Mouse (Mus musculus) G1E (cell line): ENCODE data around the gene Ms4a15. TPM values are rescaled to one million over a fixed set of nuclear protein-coding genes. Genes with fewer than 3 reads are reported as not detected.

Experiments
- ATAC-seq: 2 replicates; pipeline ENCODE4 v1.8.0; 2016; ENCODE audit warnings: mild to moderate bottlenecking; ENCODE audit not compliant: insufficient number of reproducible peaks, poor library complexity, low FRiP score, severe bottlenecking; ENCODE audit errors: extremely low read depth
- DNase-seq: peaks from one replicate; pipeline ENCODE4 v3.0.0; 2012; ENCODE audit warnings: low spot score
- H3K27me3 ChIP-seq: 2 replicates; pipeline ENCODE4 v1.6.1; 2012; ENCODE audit warnings: mild to moderate bottlenecking, low read length, inconsistent platforms; ENCODE audit not compliant: insufficient read depth
- H3K36me3 ChIP-seq: replicated peaks from 2 replicates; pipeline ENCODE3; 2012; ENCODE audit warnings: mild to moderate bottlenecking, inconsistent platforms
- H3K4me1 ChIP-seq: 2 replicates; pipeline ENCODE4 v1.6.1; 2012; ENCODE audit warnings: low read depth, low read length, inconsistent platforms, mixed read lengths; ENCODE audit not compliant: insufficient read depth
- H3K4me3 ChIP-seq: 2 replicates; pipeline ENCODE4 v1.5.1; 2012; ENCODE audit warnings: low read depth, mild to moderate bottlenecking, inconsistent platforms, low read length, moderate library complexity, mixed read lengths
- H3K9me3 ChIP-seq: replicated peaks from 2 replicates; pipeline ENCODE4 v1.6.1; 2012; ENCODE audit warnings: inconsistent platforms
- CTCF ChIP-seq: IDR thresholded peaks from 2 replicates; pipeline ENCODE4 v1.5.1; 2012; ENCODE audit warnings: low read depth, low read length, inconsistent platforms, mixed read lengths
- GATA1 ChIP-seq: IDR thresholded peaks from 2 replicates; pipeline ENCODE4 v1.6.1; 2012; ENCODE audit warnings: borderline replicate concordance, low read length, inconsistent platforms, mixed read lengths
- GATA2 ChIP-seq: IDR thresholded peaks from 2 replicates; pipeline ENCODE4 v1.6.1; 2012; ENCODE audit warnings: low read depth, low read length, inconsistent platforms, borderline replicate concordance
- POLR2AphosphoS5 ChIP-seq: IDR thresholded peaks from 2 replicates; pipeline ENCODE4 v1.6.1; 2012; ENCODE audit warnings: low read depth, low read length, inconsistent platforms; ENCODE audit not compliant: insufficient replicate concordance
- TAL1 ChIP-seq: conservative IDR thresholded peaks from 2 replicates; pipeline ENCODE4 v1.6.1; 2012; ENCODE audit warnings: low read depth, low read length, inconsistent platforms, mixed read lengths
- polyA plus RNA-seq: library from polyadenylated mRNA; stranded (reverse); fragments of >175 nt; gene quantifications from 2 replicates; pipeline ENCODE4 v1.2.3, GENCODE M21; 2012
- total RNA-seq, 2 experiments: library from RNA; stranded (forward) in 1 of 2; stranded (reverse) in 1 of 2; fragments of 200-1000 nt in 1 of 2; fragments of >200 nt in 1 of 2; fragmentation: Nextera tagmentation in 1 of 2; gene quantifications; 2 replicates each; pipeline ENCODE4 v1.2.3; 2014 to 2017

Ms4a15 gene
- total and polyA plus RNA-seq, 3 experiments, result 0.29 TPM; not detected in 2

- Histone ChIP-seq H3K4me3 (peak overlapping the region; percentile 13; the same call in 1 of the 2 replicates), H3K9me3 (no peaks in the 10 kb centered on the region), H3K27me3 (peaks cover 10% of the 10 kb centered on the region), H3K36me3 (no peaks in the 10 kb centered on the region), H3K4me1 (peaks cover 11% of the 10 kb centered on the region)
- DNase-seq (peak; percentile 74), ATAC-seq (peak; percentile 40; the same call in 1 of the 2 replicates)
- TF ChIP-seq TAL1 (no peak), CTCF (peak; percentile 68)
Measured at GRCm38 (mm10) chr19:10979184-10980168, 13.6 kb downstream of the Ms4a15 start.

DNA sequence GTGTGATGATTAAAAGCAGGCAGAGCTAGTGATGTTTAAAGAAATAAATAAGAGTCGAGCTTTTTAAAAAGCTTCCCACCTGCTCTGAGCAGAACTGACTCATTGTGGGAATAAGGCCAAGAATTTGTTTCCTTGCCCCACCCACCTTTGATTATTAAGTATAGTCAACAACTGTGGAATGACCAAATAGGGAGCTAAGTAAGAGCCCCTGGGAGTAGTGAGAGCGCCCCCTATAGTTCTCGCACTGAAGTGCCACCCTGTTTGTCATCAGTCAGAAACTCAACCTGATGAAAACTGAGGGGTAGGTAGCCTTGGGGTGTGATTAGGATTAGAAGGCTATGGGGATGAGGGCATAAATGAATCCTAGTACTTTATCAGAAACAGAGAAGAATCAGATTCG is 16.7 kb downstream of the Ms4a15 start:
- Histone ChIP-seq H3K36me3 (no peaks in the 10 kb centered on the region), H3K4me3 (no peak overlapping the region), H3K9me3 (no peaks in the 10 kb centered on the region), H3K4me1 (peaks cover 11% of the 10 kb centered on the region), H3K27me3 (peaks cover 7% of the 10 kb centered on the region)
- DNase-seq (no peak), ATAC-seq (no peak)
- TF ChIP-seq CTCF (peak; percentile 35; the same call in 1 of the 2 replicates), GATA1 (no peak)

DNA sequence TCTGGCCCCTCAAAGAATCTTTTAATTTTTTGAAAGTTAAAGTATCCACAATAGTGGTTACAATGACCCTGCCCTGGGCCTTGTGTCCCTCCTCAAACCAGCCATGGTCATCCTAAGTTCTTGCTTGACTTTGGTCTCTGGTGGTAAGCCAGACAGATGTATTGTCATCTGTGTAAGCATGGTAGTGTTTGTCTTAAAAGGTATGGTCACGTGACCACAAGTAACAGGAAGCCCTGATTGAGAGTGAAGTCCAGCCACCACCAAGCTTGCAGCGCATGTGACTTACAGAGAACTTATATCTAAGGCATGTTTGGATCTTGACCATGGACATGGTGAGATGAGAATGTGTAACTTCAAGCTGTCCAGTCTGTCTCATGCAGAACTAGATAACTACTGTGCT is 17.9 kb downstream of the Ms4a15 start:
- Histone ChIP-seq H3K4me3 (no peak overlapping the region), H3K9me3 (no peaks in the 10 kb centered on the region), H3K4me1 (peaks cover 10% of the 10 kb centered on the region), H3K27me3 (peaks cover 7% of the 10 kb centered on the region), H3K36me3 (no peaks in the 10 kb centered on the region)
- TF ChIP-seq GATA1 (no peak), GATA2 (no peak), CTCF (no peak), TAL1 (no peak), POLR2AphosphoS5 (no peak)
- ATAC-seq (no peak), DNase-seq (no peak)

GRCm38 (mm10) chr19:10974238-10974865 is 18.7 kb downstream of the Ms4a15 start, which contains the start of gene Ms4a10:
Gene Ms4a10 (minus strand): TSS chr19:10974670.
- ATAC-seq (no peak), DNase-seq (no peak)
- Histone ChIP-seq H3K4me1 (peaks cover 2% of the 10 kb centered on the region), H3K9me3 (no peaks in the 10 kb centered on the region), H3K27me3 (peaks cover 7% of the 10 kb centered on the region), H3K36me3 (no peaks in the 10 kb centered on the region), H3K4me3 (no peak within 1 kb of the TSS)
- TF ChIP-seq GATA2 (no peak), CTCF (no peak), GATA1 (no peak), POLR2AphosphoS5 (no peak), TAL1 (no peak)

GRCm38 (mm10) chr19:10973187-10973586 is 19.9 kb downstream of the Ms4a15 start:
- TF ChIP-seq TAL1 (no peak), GATA1 (no peak), POLR2AphosphoS5 (no peak), CTCF (no peak), GATA2 (no peak)
- DNase-seq (no peak), ATAC-seq (no peak)
- H3K9me3 ChIP-seq, result no peaks in the 10 kb centered on the region
- H3K4me3 ChIP-seq, result no peak overlapping the region
- no peaks in the 10 kb centered on the region for H3K36me3 ChIP-seq
- peaks cover 2% of the 10 kb centered on the region; the same call in 1 of the 2 replicates for H3K27me3 ChIP-seq
- no peaks in the 10 kb centered on the region for H3K4me1 ChIP-seq

DNA sequence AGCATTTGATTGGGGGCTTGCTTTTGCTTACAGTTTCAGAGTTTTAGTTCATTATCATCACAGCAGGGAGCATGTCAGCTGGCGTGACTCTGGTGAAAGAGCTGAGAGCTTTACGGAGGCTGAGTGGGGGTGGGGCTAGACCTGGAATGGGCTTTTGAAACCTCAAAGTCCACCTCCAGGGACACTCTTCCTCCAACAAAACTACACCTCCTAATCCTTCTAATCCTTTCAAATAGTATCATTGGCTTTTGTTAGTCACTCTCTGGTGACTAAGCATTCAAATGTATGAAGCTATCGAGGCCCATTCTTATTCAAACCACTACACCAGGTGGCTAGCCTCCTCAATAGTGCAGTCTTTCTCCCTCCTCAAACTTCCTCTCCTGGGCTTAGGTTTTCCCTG is 20.4 kb downstream of the Ms4a15 start:
- ATAC-seq (no peak), DNase-seq (no peak)
- no peak overlapping the region for H3K4me3 ChIP-seq
- H3K9me3 ChIP-seq, result no peaks in the 10 kb centered on the region
- H3K36me3 ChIP-seq, result no peaks in the 10 kb centered on the region
- peaks cover 6% of the 10 kb centered on the region for H3K27me3 ChIP-seq
- no peaks in the 10 kb centered on the region for H3K4me1 ChIP-seq
- TF ChIP-seq GATA2 (no peak), TAL1 (no peak), GATA1 (no peak), POLR2AphosphoS5 (no peak), CTCF (no peak)
